Mouse (Mus musculus): ENCODE measurements around the gene Gm9913. TPM values are rescaled to one million over a fixed set of nuclear protein-coding genes. Genes with fewer than 3 reads are reported as not detected.

The Gm9913 gene
- polyA plus RNA-seq (2017; shearing (Covaris generic)): under 1 TPM in 1 of 2 experiments, not detected in 1; 0.09 TPM

DNA sequence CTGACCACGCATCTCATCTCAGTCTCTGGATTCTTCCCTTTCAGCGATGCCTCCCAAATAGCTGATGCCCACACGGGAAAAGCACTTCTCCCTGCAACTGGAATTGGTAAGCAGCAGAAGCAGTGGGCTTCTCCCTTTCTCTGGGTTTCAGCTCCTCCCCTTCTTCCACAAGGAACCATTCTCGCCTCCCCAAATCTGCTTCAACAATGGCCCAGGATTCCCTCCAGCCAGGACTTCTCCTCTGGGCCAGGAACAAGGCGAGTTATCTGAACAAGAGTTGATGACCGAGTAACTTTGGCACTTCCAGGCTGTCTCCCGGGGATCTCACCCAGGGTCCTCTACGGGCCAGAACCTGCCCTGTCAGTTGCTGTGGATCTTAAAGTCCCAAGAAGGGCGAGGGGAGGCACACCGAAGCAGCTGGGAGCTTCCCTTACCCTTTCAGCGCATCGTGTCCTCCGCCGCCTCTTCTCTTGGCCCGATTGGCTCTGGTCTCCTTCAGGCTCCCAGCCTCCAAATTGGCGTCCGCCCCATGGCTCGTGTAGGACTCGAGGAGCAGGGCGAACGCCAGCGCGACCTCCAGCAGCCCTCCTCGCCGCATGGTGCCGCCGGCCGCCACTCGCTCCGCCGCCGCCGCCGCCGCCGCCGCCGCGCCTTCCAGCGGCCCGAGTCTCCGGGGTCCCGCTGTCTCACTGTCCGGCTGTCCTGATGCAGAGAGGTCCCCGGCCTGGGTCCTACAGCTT lies at the start of gene Gm9913:
Gm9913 (plus strand) TSS at position 84 of the 740 bp plus-strand sequence.

GRCm38 (mm10) chr2:125507893-125508292 lies 3.0 kb downstream of the Gm9913 start, which contains the start of gene Fbn1:
Fbn1 (minus strand) TSS chr2:125507993.

Other genes starting within 250 kb of the Gm9913 start
- gene Fbn1, start 2.9 kb downstream of the Gm9913 start, polyA plus RNA-seq (2017; shearing (Covaris generic)): under 1 TPM in 1 of 2 experiments, not detected in 1; 0.15 TPM
- gene Cep152, start 120.0 kb downstream of the Gm9913 start, polyA plus RNA-seq (2017; shearing (Covaris generic)): 1 to 10 TPM; 7.5 to 9.2 TPM
- gene Eid1, start 168.0 kb downstream of the Gm9913 start, polyA plus RNA-seq (2017; shearing (Covaris generic)): 10 to 100 TPM; 48.1 to 56.6 TPM
- gene Shc4, start 219.1 kb downstream of the Gm9913 start, polyA plus RNA-seq (2017; shearing (Covaris generic)): under 1 TPM; 0.26 to 0.70 TPM

Data from activated CD4-positive, CD25-positive, alpha-beta regulatory T cell (primary cell).